ENCODE assay signal across 9 mouse cellular contexts in the genomic region with DNA sequence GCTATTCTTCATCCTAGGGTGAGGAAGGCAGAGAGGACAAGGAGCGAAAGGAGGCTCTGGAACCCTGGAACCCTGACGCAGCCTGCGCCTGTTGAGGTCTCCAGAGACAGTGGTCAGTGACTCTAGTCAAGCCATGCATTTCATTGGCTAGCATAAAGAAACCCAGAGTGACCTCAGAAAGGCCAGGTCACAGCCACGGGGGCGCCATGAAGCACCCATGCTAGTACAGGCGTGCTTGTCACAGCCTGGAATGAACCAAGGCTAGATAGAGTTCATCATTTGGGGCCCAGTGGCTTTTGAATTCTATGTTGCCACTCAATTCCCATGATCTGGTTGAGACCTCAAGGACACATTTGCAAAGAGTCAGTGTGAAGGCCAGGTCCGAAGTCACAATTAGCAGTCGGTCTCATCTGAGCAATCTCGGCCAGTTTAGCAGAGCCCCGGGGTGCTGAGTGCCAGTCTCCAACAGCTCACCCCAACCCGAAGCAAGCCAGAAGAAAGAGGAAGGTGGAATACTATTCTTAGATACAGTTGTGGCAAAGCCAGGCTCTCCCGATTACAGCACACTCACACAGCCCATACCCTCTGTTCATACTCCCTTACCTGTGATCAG. TPM values are rescaled to one million over a fixed set of nuclear protein-coding genes. Genes with fewer than 3 reads are reported as not detected.
DNase-seq lines count a peak whose midpoint lies in the region; ATAC-seq and TF ChIP-seq lines count a peak whose summit lies in the region.
"Had no signal": no experiment of that assay in that cellular context is flagged by ENCODE, and none has a peak within 500 bp of the region (broad histone marks: within the 10 kb centered on the region; RNA-seq: fewer than 3 reads in every experiment).

No protein-coding gene starts in this region.

- H3K27ac ChIP-seq in hindbrain, embryonic 10.5 days, result peak overlapping the region; percentile 83
- no peak overlapping the region for H3K27ac ChIP-seq in hindbrain, embryonic 11.5 days (ENCODE audit: low read depth, low read length)
- no peak overlapping the region for H3K27ac ChIP-seq in embryonic facial prominence, embryonic 14.5 days (replicated peaks; ENCODE audit: low read depth, low read length)
- peak overlapping the region; percentile 61; the same call in 1 of the 2 replicates for H3K27ac ChIP-seq in liver, embryonic 12.5 days
- no peak overlapping the region for H3K27ac ChIP-seq in midbrain, embryonic 15.5 days

- peak overlapping the region; percentile 13; the same call in 1 of the 2 replicates for H3K4me3 ChIP-seq in hindbrain, embryonic 10.5 days
- H3K4me3 ChIP-seq in hindbrain, embryonic 11.5 days (ENCODE audit: low read depth, low read length), result no peak overlapping the region
- peak overlapping the region; percentile 68 for H3K4me3 ChIP-seq in E14TG2a.4 (replicated peaks; ENCODE audit: low read length)
- H3K4me3 ChIP-seq in embryonic facial prominence, embryonic 14.5 days (ENCODE audit: low read depth, low read length), result peak overlapping the region; percentile 3; the same call in 1 of the 2 replicates
- peak overlapping the region; percentile 25 for H3K4me3 ChIP-seq in liver, embryonic 12.5 days
- no peak overlapping the region for H3K4me3 ChIP-seq in midbrain, embryonic 15.5 days
- H3K4me3 ChIP-seq: embryonic facial prominence, embryonic 12.5 days had no signal

- H3K9me3 ChIP-seq in hindbrain, embryonic 10.5 days, result no peaks in the 10 kb centered on the region
- no peaks in the 10 kb centered on the region for H3K9me3 ChIP-seq in hindbrain, embryonic 11.5 days (ENCODE audit: control insufficient read depth, low read length)
- no peaks in the 10 kb centered on the region for H3K9me3 ChIP-seq in E14TG2a.4 (ENCODE audit: low read length)
- H3K9me3 ChIP-seq in embryonic facial prominence, embryonic 14.5 days (ENCODE audit: control insufficient read depth, low read length), result no peaks in the 10 kb centered on the region
- H3K9me3 ChIP-seq in liver, embryonic 12.5 days (replicated peaks), result no peaks in the 10 kb centered on the region
- no peaks in the 10 kb centered on the region for H3K9me3 ChIP-seq in midbrain, embryonic 15.5 days
- H3K9me3 ChIP-seq: embryonic facial prominence, embryonic 12.5 days had no signal

- no peaks in the 10 kb centered on the region for H3K36me3 ChIP-seq in hindbrain, embryonic 10.5 days
- no peaks in the 10 kb centered on the region for H3K36me3 ChIP-seq in hindbrain, embryonic 11.5 days (ENCODE audit: control insufficient read depth, insufficient read depth, low read length)
- H3K36me3 ChIP-seq in E14TG2a.4 (ENCODE audit: insufficient read depth, low read length), result no peaks in the 10 kb centered on the region; the same call in 1 of the 2 replicates
- H3K36me3 ChIP-seq in embryonic facial prominence, embryonic 14.5 days (ENCODE audit: control insufficient read depth, insufficient read depth, low read length), result no peaks in the 10 kb centered on the region
- H3K36me3 ChIP-seq in liver, embryonic 12.5 days, result no peaks in the 10 kb centered on the region
- no peaks in the 10 kb centered on the region for H3K36me3 ChIP-seq in midbrain, embryonic 15.5 days (replicated peaks)
- H3K36me3 ChIP-seq: embryonic facial prominence, embryonic 12.5 days had no signal

- WGBS in hindbrain, embryonic 10.5 days, result 92% methylated on average over 12 of the region's 12 CpGs
- WGBS in hindbrain, embryonic 11.5 days, result 87% methylated on average over 12 of the region's 12 CpGs
- 81% methylated on average over 12 of the region's 12 CpGs for WGBS in embryonic facial prominence, embryonic 14.5 days
- WGBS in liver, embryonic 12.5 days (ENCODE audit: insufficient replicate concordance), result 51% methylated on average over 12 of the region's 12 CpGs
- WGBS in midbrain, embryonic 15.5 days, result 86% methylated on average over 12 of the region's 12 CpGs

- no peak overlapping the region for H3K9ac ChIP-seq in hindbrain, embryonic 11.5 days (ENCODE audit: low read depth, low read length)
- no peak overlapping the region for H3K9ac ChIP-seq in embryonic facial prominence, embryonic 14.5 days (ENCODE audit: low read depth, low read length)
- peak overlapping the region; percentile 36; the same call in 1 of the 2 replicates for H3K9ac ChIP-seq in liver, embryonic 12.5 days
- H3K9ac ChIP-seq in midbrain, embryonic 15.5 days, result no peak overlapping the region
- H3K9ac ChIP-seq: embryonic facial prominence, embryonic 12.5 days had no signal

- H3K27me3 ChIP-seq in hindbrain, embryonic 10.5 days (ENCODE audit: insufficient read depth, poor library complexity, severe bottlenecking), result no peaks in the 10 kb centered on the region
- no peaks in the 10 kb centered on the region for H3K27me3 ChIP-seq in hindbrain, embryonic 11.5 days (ENCODE audit: control insufficient read depth, insufficient read depth, low read length)
- no peaks in the 10 kb centered on the region for H3K27me3 ChIP-seq in E14TG2a.4 (ENCODE audit: insufficient read depth, low read length)
- H3K27me3 ChIP-seq in embryonic facial prominence, embryonic 14.5 days (replicated peaks; ENCODE audit: control insufficient read depth, insufficient read depth, low read length), result no peaks in the 10 kb centered on the region
- H3K27me3 ChIP-seq in liver, embryonic 12.5 days (replicated peaks), result no peaks in the 10 kb centered on the region
- no peaks in the 10 kb centered on the region for H3K27me3 ChIP-seq in midbrain, embryonic 15.5 days (replicated peaks)
- H3K27me3 ChIP-seq: embryonic facial prominence, embryonic 12.5 days had no signal

- no peak overlapping the region for H3K4me2 ChIP-seq in hindbrain, embryonic 11.5 days (replicated peaks; ENCODE audit: low read depth, low read length)
- H3K4me2 ChIP-seq in embryonic facial prominence, embryonic 14.5 days (ENCODE audit: low read depth, low read length), result peak overlapping the region; percentile 10; the same call in 1 of the 2 replicates
- peak overlapping the region; percentile 41 for H3K4me2 ChIP-seq in liver, embryonic 12.5 days
- no peak overlapping the region for H3K4me2 ChIP-seq in midbrain, embryonic 15.5 days
- H3K4me2 ChIP-seq: embryonic facial prominence, embryonic 12.5 days had no signal

- H3K4me1 ChIP-seq in hindbrain, embryonic 10.5 days (replicated peaks), result peaks cover 14% of the 10 kb centered on the region; the same call in 1 of the 2 replicates
- no peaks in the 10 kb centered on the region for H3K4me1 ChIP-seq in hindbrain, embryonic 11.5 days (replicated peaks; ENCODE audit: control insufficient read depth, insufficient read depth, low read length)
- peaks cover 49% of the 10 kb centered on the region for H3K4me1 ChIP-seq in E14TG2a.4 (replicated peaks; ENCODE audit: low read depth, low read length)
- no peaks in the 10 kb centered on the region for H3K4me1 ChIP-seq in embryonic facial prominence, embryonic 14.5 days (ENCODE audit: control insufficient read depth, insufficient read depth, low read length)
- H3K4me1 ChIP-seq in liver, embryonic 12.5 days, result peaks cover 11% of the 10 kb centered on the region
- no peaks in the 10 kb centered on the region for H3K4me1 ChIP-seq in midbrain, embryonic 15.5 days

- no peak for DNase-seq in hindbrain, embryonic 10.5 days (ENCODE audit: low spot score)
- no peak for DNase-seq in hindbrain, embryonic 11.5 days (ENCODE audit: low spot score)
- DNase-seq in embryonic facial prominence, embryonic 14.5 days (ENCODE audit: low spot score), result no peak
- no peak for DNase-seq in embryo, embryonic 10.5 days (ENCODE audit: low spot score)
- no peak for DNase-seq in adipocyte (ENCODE audit: low spot score)

- TF ChIP-seq CTCF in E14TG2a.4 (conservative IDR thresholded peaks at IDR 0.05; ENCODE audit: low read length), result no peak

- ATAC-seq in hindbrain, embryonic 11.5 days (ENCODE audit: low FRiP score), result no peak
- ATAC-seq in embryonic facial prominence, embryonic 14.5 days (ENCODE audit: low read depth), result no peak
- no peak; the same call in 1 of the 2 replicates for ATAC-seq in liver, embryonic 12.5 days
- ATAC-seq in midbrain, embryonic 15.5 days (replicated peaks), result no peak

RNA-seq across cellular contexts. Expression of a gene that starts 11.3 kb away (rescaled TPM):
- polyA plus RNA-seq in hindbrain, embryonic 10.5 days (2016; fragmentation: Nextera tagmentation; extraction: Ambion mirVana), result 3.3 and 4.7 TPM in 2 replicates
- polyA plus RNA-seq in hindbrain, embryonic 11.5 days (2014; fragmentation: Nextera tagmentation; extraction: Ambion mirVana), result 1.5 and 2.4 TPM in 2 replicates
- 5.1 and 5.3 TPM in 2 replicates for polyA plus RNA-seq in embryonic facial prominence, embryonic 14.5 days (2014; fragmentation: Nextera tagmentation; extraction: Ambion mirVana)
- polyA plus RNA-seq in liver, embryonic 12.5 days (2016; fragmentation: Nextera tagmentation; extraction: Ambion mirVana), result 3.3 and 3.8 TPM in 2 replicates
- 2.5 and 3.5 TPM in 2 replicates for polyA plus RNA-seq in midbrain, embryonic 15.5 days (2015; fragmentation: Nextera tagmentation; extraction: Ambion mirVana)

RNA-seq across cellular contexts. Expression of a gene that starts 29.2 kb away (rescaled TPM):
- 0.73 and 1.3 TPM in 2 replicates for polyA plus RNA-seq in hindbrain, embryonic 10.5 days (2016; fragmentation: Nextera tagmentation; extraction: Ambion mirVana)
- 0.60 and 0.82 TPM in 2 replicates for polyA plus RNA-seq in hindbrain, embryonic 11.5 days (2014; fragmentation: Nextera tagmentation; extraction: Ambion mirVana)
- polyA plus RNA-seq in embryonic facial prominence, embryonic 14.5 days (2014; fragmentation: Nextera tagmentation; extraction: Ambion mirVana), result 3.4 and 5.4 TPM in 2 replicates
- polyA plus RNA-seq in liver, embryonic 12.5 days (2016; fragmentation: Nextera tagmentation; extraction: Ambion mirVana), result 0.08 and 0.12 TPM in 2 replicates
- polyA plus RNA-seq in midbrain, embryonic 15.5 days (2015; fragmentation: Nextera tagmentation; extraction: Ambion mirVana), result 21.3 and 25.7 TPM in 2 replicates

RNA-seq across cellular contexts. Expression of a gene that starts 48.9 kb away (rescaled TPM):
- polyA plus RNA-seq in hindbrain, embryonic 10.5 days (2016; fragmentation: Nextera tagmentation; extraction: Ambion mirVana), result 5.4 and 8.9 TPM in 2 replicates
- polyA plus RNA-seq in hindbrain, embryonic 11.5 days (2014; fragmentation: Nextera tagmentation; extraction: Ambion mirVana), result 4.7 and 6.2 TPM in 2 replicates
- polyA plus RNA-seq in embryonic facial prominence, embryonic 14.5 days (2014; fragmentation: Nextera tagmentation; extraction: Ambion mirVana), result 42.5 and 46.4 TPM in 2 replicates
- polyA plus RNA-seq in liver, embryonic 12.5 days (2016; fragmentation: Nextera tagmentation; extraction: Ambion mirVana), result 1.2 and 1.4 TPM in 2 replicates
- 14.9 and 15.2 TPM in 2 replicates for polyA plus RNA-seq in midbrain, embryonic 15.5 days (2015; fragmentation: Nextera tagmentation; extraction: Ambion mirVana)

Comparison
In these comparisons a context has a peak if more than half of its experiments do, and no peak if none do; other contexts are left out.
1. H3K27ac ChIP-seq: peak in hindbrain, embryonic 10.5 days (single experiment) and liver, embryonic 12.5 days (single experiment); none in hindbrain, embryonic 11.5 days (single experiment), embryonic facial prominence, embryonic 14.5 days (single experiment) and midbrain, embryonic 15.5 days (single experiment).
2. H3K4me3 ChIP-seq: peak in hindbrain, embryonic 10.5 days (single experiment), E14TG2a.4 (single experiment), embryonic facial prominence, embryonic 14.5 days (single experiment) and liver, embryonic 12.5 days (single experiment); none in hindbrain, embryonic 11.5 days (single experiment) and midbrain, embryonic 15.5 days (single experiment).
3. H3K4me2 ChIP-seq: peak in embryonic facial prominence, embryonic 14.5 days (single experiment) and liver, embryonic 12.5 days (single experiment); none in hindbrain, embryonic 11.5 days (single experiment) and midbrain, embryonic 15.5 days (single experiment).